Mouse (Mus musculus): ENCODE measurements at regions not wholly inside any gene's neighbourhood (a gene's known extent, or its start where the extent isn't known, plus 50 kb on each side); places are given as distances from the start of the nearest gene placed in this dataset.

GRCm38 (mm10) chr10:23534636-23535035 is 184.1 kb upstream of the Eya4 start:
- no peaks in the 10 kb centered on the region for H3K36me3 ChIP-seq (ENCODE audit: insufficient read depth, low read length)
- no peak overlapping the region for H3K4me3 ChIP-seq (ENCODE audit: low read depth, low read length)
- no peaks in the 10 kb centered on the region for H3K4me1 ChIP-seq (ENCODE audit: insufficient read depth, low read length)
- no peak for TF ChIP-seq CTCF (IDR thresholded peaks at IDR 0.05)
- no peak overlapping the region for H3K27ac ChIP-seq (ENCODE audit: low read depth, low read length)
- no peak overlapping the region for H3K9ac ChIP-seq (replicated peaks; ENCODE audit: low read length, poor library complexity, severe bottlenecking)
- no peaks in the 10 kb centered on the region for H3K9me3 ChIP-seq (ENCODE audit: low read length)
- ATAC-seq (ENCODE audit: low FRiP score) (no peak), DNase-seq (ENCODE audit: low spot score) (no peak)
- H3K4me2 ChIP-seq (ENCODE audit: low read depth, low read length, poor library complexity, severe bottlenecking): no peak overlapping the region
- H3K27me3 ChIP-seq (ENCODE audit: insufficient read depth, low read length): no peaks in the 10 kb centered on the region

- no peaks in the 10 kb centered on the region for H3K36me3 ChIP-seq (ENCODE audit: insufficient read depth, low read length)
- 90% methylated on average over 17 of the region's 17 CpGs for WGBS
- H3K4me2 ChIP-seq (ENCODE audit: low read depth, low read length, poor library complexity, severe bottlenecking): no peak overlapping the region
- H3K27ac ChIP-seq (ENCODE audit: low read depth, low read length): no peak overlapping the region
- no peak overlapping the region for H3K4me3 ChIP-seq (ENCODE audit: low read depth, low read length)
- H3K4me1 ChIP-seq (ENCODE audit: insufficient read depth, low read length): no peaks in the 10 kb centered on the region
- no peak overlapping the region for H3K9ac ChIP-seq (replicated peaks; ENCODE audit: low read length, poor library complexity, severe bottlenecking)
- no peaks in the 10 kb centered on the region for H3K9me3 ChIP-seq (ENCODE audit: low read length)
- DNase-seq (ENCODE audit: low spot score) (no peak), ATAC-seq (ENCODE audit: low FRiP score) (no peak)
- no peaks in the 10 kb centered on the region for H3K27me3 ChIP-seq (ENCODE audit: insufficient read depth, low read length)
- TF ChIP-seq CTCF (IDR thresholded peaks at IDR 0.05): no peak
These were observed 181.6 kb upstream of the Eya4 start for GRCm38 (mm10) chr10:23531964-23532758.

- Histone ChIP-seq H3K36me3 (ENCODE audit: insufficient read depth, low read length) (no peaks in the 10 kb centered on the region), H3K9ac (replicated peaks; ENCODE audit: low read length, poor library complexity, severe bottlenecking) (no peak overlapping the region), H3K4me2 (ENCODE audit: low read depth, low read length, poor library complexity, severe bottlenecking) (no peak overlapping the region), H3K27me3 (ENCODE audit: insufficient read depth, low read length) (no peaks in the 10 kb centered on the region), H3K4me3 (ENCODE audit: low read depth, low read length) (no peak overlapping the region), H3K9me3 (ENCODE audit: low read length) (no peaks in the 10 kb centered on the region), H3K27ac (ENCODE audit: low read depth, low read length) (no peak overlapping the region), H3K4me1 (ENCODE audit: insufficient read depth, low read length) (no peaks in the 10 kb centered on the region)
- 95% methylated on average over 3 of the region's 3 CpGs for WGBS
- TF ChIP-seq CTCF (IDR thresholded peaks at IDR 0.05): no peak
- DNase-seq (ENCODE audit: low spot score) (no peak), ATAC-seq (ENCODE audit: low FRiP score) (no peak)
These were observed 180.1 kb upstream of the Eya4 start for GRCm38 (mm10) chr10:23530715-23531114.

- Histone ChIP-seq H3K36me3 (ENCODE audit: insufficient read depth, low read length) (no peaks in the 10 kb centered on the region), H3K27me3 (ENCODE audit: insufficient read depth, low read length) (no peaks in the 10 kb centered on the region), H3K9me3 (ENCODE audit: low read length) (no peaks in the 10 kb centered on the region), H3K27ac (ENCODE audit: low read depth, low read length) (no peak overlapping the region), H3K4me2 (ENCODE audit: low read depth, low read length, poor library complexity, severe bottlenecking) (no peak overlapping the region), H3K4me1 (ENCODE audit: insufficient read depth, low read length) (no peaks in the 10 kb centered on the region), H3K4me3 (ENCODE audit: low read depth, low read length) (no peak overlapping the region), H3K9ac (replicated peaks; ENCODE audit: low read length, poor library complexity, severe bottlenecking) (no peak overlapping the region)
- TF ChIP-seq CTCF (IDR thresholded peaks at IDR 0.05): no peak
- DNase-seq (ENCODE audit: low spot score) (no peak), ATAC-seq (ENCODE audit: low FRiP score) (no peak)
These were observed 176.2 kb upstream of the Eya4 start for GRCm38 (mm10) chr10:23526796-23527195.

GRCm38 (mm10) chr10:23522664-23523063 is 172.1 kb upstream of the Eya4 start:
- Histone ChIP-seq H3K4me1 (ENCODE audit: insufficient read depth, low read length) (no peaks in the 10 kb centered on the region), H3K9ac (replicated peaks; ENCODE audit: low read length, poor library complexity, severe bottlenecking) (no peak overlapping the region), H3K4me2 (ENCODE audit: low read depth, low read length, poor library complexity, severe bottlenecking) (no peak overlapping the region), H3K4me3 (ENCODE audit: low read depth, low read length) (no peak overlapping the region), H3K9me3 (ENCODE audit: low read length) (no peaks in the 10 kb centered on the region), H3K27ac (ENCODE audit: low read depth, low read length) (no peak overlapping the region), H3K27me3 (ENCODE audit: insufficient read depth, low read length) (no peaks in the 10 kb centered on the region), H3K36me3 (ENCODE audit: insufficient read depth, low read length) (no peaks in the 10 kb centered on the region)
- TF ChIP-seq CTCF (IDR thresholded peaks at IDR 0.05): no peak
- DNase-seq (ENCODE audit: low spot score) (no peak), ATAC-seq (ENCODE audit: low FRiP score) (no peak)
- WGBS: 78% methylated on average over 1 of the region's 1 CpGs

- no peak for ATAC-seq (ENCODE audit: low FRiP score)
- WGBS: 89% methylated on average over 7 of the region's 7 CpGs
- no peak for DNase-seq (ENCODE audit: low spot score)
- no peak for TF ChIP-seq CTCF (IDR thresholded peaks at IDR 0.05)
- Histone ChIP-seq H3K36me3 (ENCODE audit: insufficient read depth, low read length) (no peaks in the 10 kb centered on the region), H3K4me2 (ENCODE audit: low read depth, low read length, poor library complexity, severe bottlenecking) (no peak overlapping the region), H3K27ac (ENCODE audit: low read depth, low read length) (no peak overlapping the region), H3K4me1 (ENCODE audit: insufficient read depth, low read length) (no peaks in the 10 kb centered on the region), H3K9me3 (ENCODE audit: low read length) (no peaks in the 10 kb centered on the region), H3K4me3 (ENCODE audit: low read depth, low read length) (no peak overlapping the region), H3K9ac (replicated peaks; ENCODE audit: low read length, poor library complexity, severe bottlenecking) (no peak overlapping the region), H3K27me3 (ENCODE audit: insufficient read depth, low read length) (no peaks in the 10 kb centered on the region)
These were observed 143.1 kb upstream of the Eya4 start for GRCm38 (mm10) chr10:23493647-23494046.

All from midbrain, postnatal 0 days (tissue).